Mouse (Mus musculus): ENCODE measurements at regions not wholly inside any gene's neighbourhood (a gene's known extent, or its start where the extent isn't known, plus 50 kb on each side); places are given as distances from the start of the nearest gene placed in this dataset.

GRCm38 (mm10) chr3:58226447-58227321 lies 187.8 kb upstream of the Tsc22d2 start:
- ATAC-seq (replicated peaks; ENCODE audit: low FRiP score, low TSS enrichment, low read depth) (no peak), DNase-seq (ENCODE audit: low spot score) (no peak)
- H3K4me3 ChIP-seq (ENCODE audit: low read depth, low read length): no peak overlapping the region
- no peak overlapping the region for H3K4me2 ChIP-seq (ENCODE audit: low read length)
- 87% methylated on average over 7 of the region's 7 CpGs for WGBS
- H3K4me1 ChIP-seq (replicated peaks; ENCODE audit: control insufficient read depth, insufficient read depth, low read length): no peaks in the 10 kb centered on the region
- H3K9ac ChIP-seq (ENCODE audit: low read length): no peak overlapping the region
- H3K9me3 ChIP-seq (ENCODE audit: control insufficient read depth, low read length): no peaks in the 10 kb centered on the region
- H3K27ac ChIP-seq (ENCODE audit: low read depth): no peak overlapping the region
- H3K27me3 ChIP-seq (replicated peaks; ENCODE audit: control insufficient read depth, insufficient read depth, low read length): no peaks in the 10 kb centered on the region
- H3K36me3 ChIP-seq (ENCODE audit: control insufficient read depth, insufficient read depth, low read length): no peaks in the 10 kb centered on the region

DNA sequence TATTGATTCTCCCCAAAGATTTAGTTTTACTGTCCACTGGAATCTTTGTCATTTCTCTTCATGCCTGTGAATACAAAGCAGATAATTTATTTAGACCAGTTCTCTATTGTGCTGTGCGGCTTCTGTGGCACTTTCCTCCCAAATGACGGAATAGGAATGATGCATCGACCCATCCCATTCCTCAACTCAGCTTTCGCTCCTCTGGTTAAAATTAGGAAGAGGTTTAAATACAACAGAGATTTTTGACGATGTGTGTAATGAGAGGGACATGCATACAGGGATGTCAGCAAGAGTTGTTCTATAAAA lies 187.2 kb upstream of the Tsc22d2 start:
- DNase-seq (ENCODE audit: low spot score): no peak
- ATAC-seq (replicated peaks; ENCODE audit: low FRiP score, low TSS enrichment, low read depth): no peak
- no peaks in the 10 kb centered on the region for H3K36me3 ChIP-seq (ENCODE audit: control insufficient read depth, insufficient read depth, low read length)
- no peaks in the 10 kb centered on the region for H3K27me3 ChIP-seq (replicated peaks; ENCODE audit: control insufficient read depth, insufficient read depth, low read length)
- WGBS: 89% methylated on average over 5 of the region's 5 CpGs
- no peak overlapping the region for H3K4me3 ChIP-seq (ENCODE audit: low read depth, low read length)
- no peak overlapping the region for H3K27ac ChIP-seq (ENCODE audit: low read depth)
- no peaks in the 10 kb centered on the region for H3K4me1 ChIP-seq (replicated peaks; ENCODE audit: control insufficient read depth, insufficient read depth, low read length)
- no peak overlapping the region for H3K9ac ChIP-seq (ENCODE audit: low read length)
- no peaks in the 10 kb centered on the region for H3K9me3 ChIP-seq (ENCODE audit: control insufficient read depth, low read length)
- H3K4me2 ChIP-seq (ENCODE audit: low read length): no peak overlapping the region

DNA sequence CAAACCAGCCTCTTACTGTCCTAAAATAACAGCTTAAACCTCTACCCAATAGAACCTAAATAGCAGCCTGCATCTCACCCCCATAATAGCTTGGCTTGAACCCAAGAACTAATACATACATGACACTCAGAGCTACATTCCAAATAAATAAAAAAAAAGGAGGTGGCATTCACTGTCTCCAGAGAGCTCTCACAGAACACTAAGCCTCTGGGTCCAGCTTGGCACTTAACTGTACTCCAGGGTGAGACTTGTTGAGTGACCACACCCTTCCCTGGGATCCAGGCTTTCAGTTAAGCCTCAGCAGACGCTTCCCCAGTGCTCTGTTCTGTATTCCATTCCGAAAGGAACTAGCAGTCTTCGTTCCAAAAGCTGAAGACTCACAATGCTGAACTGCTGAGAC lies 186.3 kb upstream of the Tsc22d2 start:
- Histone ChIP-seq H3K36me3 (ENCODE audit: control insufficient read depth, insufficient read depth, low read length) (no peaks in the 10 kb centered on the region), H3K27ac (ENCODE audit: low read depth) (no peak overlapping the region), H3K4me2 (ENCODE audit: low read length) (no peak overlapping the region), H3K4me1 (replicated peaks; ENCODE audit: control insufficient read depth, insufficient read depth, low read length) (no peaks in the 10 kb centered on the region), H3K4me3 (ENCODE audit: low read depth, low read length) (no peak overlapping the region), H3K27me3 (replicated peaks; ENCODE audit: control insufficient read depth, insufficient read depth, low read length) (no peaks in the 10 kb centered on the region), H3K9me3 (ENCODE audit: control insufficient read depth, low read length) (no peaks in the 10 kb centered on the region), H3K9ac (ENCODE audit: low read length) (no peak overlapping the region)
- ATAC-seq (replicated peaks; ENCODE audit: low FRiP score, low TSS enrichment, low read depth) (no peak), DNase-seq (ENCODE audit: low spot score) (no peak)
- 71% methylated on average over 3 of the region's 3 CpGs for WGBS

DNA sequence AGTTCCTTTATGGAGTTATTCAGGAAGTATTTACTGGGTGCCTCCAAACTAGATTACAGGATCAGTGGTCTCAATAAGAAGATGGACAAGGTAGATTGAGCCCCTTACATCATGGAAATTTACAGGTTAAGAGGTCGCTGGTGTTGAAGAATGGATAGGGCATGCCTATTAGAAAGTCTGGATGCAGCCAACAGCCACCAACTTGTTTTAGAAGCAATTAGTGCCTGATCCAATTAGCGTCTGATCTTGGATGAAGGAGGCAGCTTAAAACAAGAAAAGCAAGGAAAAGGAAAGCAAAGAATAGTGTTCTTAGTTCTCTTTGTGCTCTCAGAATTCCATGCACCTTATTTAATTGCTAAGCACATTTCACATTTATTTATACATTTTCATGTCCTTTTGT lies 182.8 kb upstream of the Tsc22d2 start:
- H3K36me3 ChIP-seq (ENCODE audit: control insufficient read depth, insufficient read depth, low read length): no peaks in the 10 kb centered on the region
- WGBS: 72% methylated on average over 2 of the region's 2 CpGs

GRCm38 (mm10) chr3:58233296-58233695 lies 181.2 kb upstream of the Tsc22d2 start:
- Histone ChIP-seq H3K9me3 (ENCODE audit: control insufficient read depth, low read length) (no peaks in the 10 kb centered on the region), H3K4me2 (ENCODE audit: low read length) (no peak overlapping the region), H3K27me3 (replicated peaks; ENCODE audit: control insufficient read depth, insufficient read depth, low read length) (no peaks in the 10 kb centered on the region), H3K4me3 (ENCODE audit: low read depth, low read length) (no peak overlapping the region), H3K36me3 (ENCODE audit: control insufficient read depth, insufficient read depth, low read length) (no peaks in the 10 kb centered on the region), H3K9ac (ENCODE audit: low read length) (no peak overlapping the region), H3K4me1 (replicated peaks; ENCODE audit: control insufficient read depth, insufficient read depth, low read length) (no peaks in the 10 kb centered on the region), H3K27ac (ENCODE audit: low read depth) (no peak overlapping the region)
- ATAC-seq (replicated peaks; ENCODE audit: low FRiP score, low TSS enrichment, low read depth) (no peak), DNase-seq (ENCODE audit: low spot score) (no peak)
- WGBS: 77% methylated on average over 2 of the region's 2 CpGs

More for the DNA sequence above, 182.8 kb upstream of the Tsc22d2 start:
- ATAC-seq (replicated peaks; ENCODE audit: low FRiP score, low TSS enrichment, low read depth) (no peak), DNase-seq (ENCODE audit: low spot score) (no peak)
- Histone ChIP-seq H3K4me3 (ENCODE audit: low read depth, low read length) (no peak overlapping the region), H3K9me3 (ENCODE audit: control insufficient read depth, low read length) (no peaks in the 10 kb centered on the region), H3K4me1 (replicated peaks; ENCODE audit: control insufficient read depth, insufficient read depth, low read length) (no peaks in the 10 kb centered on the region), H3K27ac (ENCODE audit: low read depth) (no peak overlapping the region), H3K27me3 (replicated peaks; ENCODE audit: control insufficient read depth, insufficient read depth, low read length) (no peaks in the 10 kb centered on the region), H3K4me2 (ENCODE audit: low read length) (no peak overlapping the region), H3K9ac (ENCODE audit: low read length) (no peak overlapping the region)

GRCm38 (mm10) chr3:58234846-58235630 lies 179.5 kb upstream of the Tsc22d2 start:
- DNase-seq (ENCODE audit: low spot score): no peak
- no peak overlapping the region for H3K4me2 ChIP-seq (ENCODE audit: low read length)
- ATAC-seq (replicated peaks; ENCODE audit: low FRiP score, low TSS enrichment, low read depth): 0 out of 2 replicates have a peak, but pooled peaks have one; percentile 62
- H3K27ac ChIP-seq (ENCODE audit: low read depth): no peak overlapping the region
- 69% methylated on average over 6 of the region's 6 CpGs for WGBS
- H3K4me3 ChIP-seq (ENCODE audit: low read depth, low read length): no peak overlapping the region
- no peaks in the 10 kb centered on the region for H3K27me3 ChIP-seq (replicated peaks; ENCODE audit: control insufficient read depth, insufficient read depth, low read length)
- H3K36me3 ChIP-seq (ENCODE audit: control insufficient read depth, insufficient read depth, low read length): no peaks in the 10 kb centered on the region
- no peaks in the 10 kb centered on the region; the same call in 1 of the 2 replicates for H3K9me3 ChIP-seq (ENCODE audit: control insufficient read depth, low read length)
- no peak overlapping the region for H3K9ac ChIP-seq (ENCODE audit: low read length)
- H3K4me1 ChIP-seq (replicated peaks; ENCODE audit: control insufficient read depth, insufficient read depth, low read length): no peaks in the 10 kb centered on the region

DNA sequence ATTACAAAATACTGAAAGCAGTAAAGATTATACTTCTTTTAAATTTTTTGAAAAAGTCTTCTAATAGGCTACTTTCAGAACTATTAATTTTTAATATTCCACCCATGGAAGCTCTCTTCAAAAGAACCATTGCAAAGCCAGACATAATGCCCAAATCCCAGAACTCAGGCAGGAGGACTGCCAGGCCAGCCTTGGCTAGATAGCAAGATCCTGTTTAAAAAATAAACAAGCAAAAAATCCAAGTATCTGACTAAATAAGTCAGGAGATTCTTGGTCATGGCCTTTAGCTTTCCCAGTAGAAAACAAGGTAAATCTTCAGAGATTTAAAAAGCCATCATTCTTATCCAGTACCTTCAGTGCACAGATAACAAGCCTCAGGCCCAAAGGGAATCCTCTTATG lies 176.4 kb upstream of the Tsc22d2 start:
- Histone ChIP-seq H3K27ac (ENCODE audit: low read depth) (no peak overlapping the region), H3K4me3 (ENCODE audit: low read depth, low read length) (no peak overlapping the region), H3K4me1 (replicated peaks; ENCODE audit: control insufficient read depth, insufficient read depth, low read length) (no peaks in the 10 kb centered on the region), H3K27me3 (replicated peaks; ENCODE audit: control insufficient read depth, insufficient read depth, low read length) (no peaks in the 10 kb centered on the region), H3K9ac (ENCODE audit: low read length) (no peak overlapping the region), H3K36me3 (ENCODE audit: control insufficient read depth, insufficient read depth, low read length) (no peaks in the 10 kb centered on the region), H3K9me3 (ENCODE audit: control insufficient read depth, low read length) (no peaks in the 10 kb centered on the region; the same call in 1 of the 2 replicates), H3K4me2 (ENCODE audit: low read length) (no peak overlapping the region)
- no peak for DNase-seq (ENCODE audit: low spot score)
- no peak for ATAC-seq (replicated peaks; ENCODE audit: low FRiP score, low TSS enrichment, low read depth)

DNA sequence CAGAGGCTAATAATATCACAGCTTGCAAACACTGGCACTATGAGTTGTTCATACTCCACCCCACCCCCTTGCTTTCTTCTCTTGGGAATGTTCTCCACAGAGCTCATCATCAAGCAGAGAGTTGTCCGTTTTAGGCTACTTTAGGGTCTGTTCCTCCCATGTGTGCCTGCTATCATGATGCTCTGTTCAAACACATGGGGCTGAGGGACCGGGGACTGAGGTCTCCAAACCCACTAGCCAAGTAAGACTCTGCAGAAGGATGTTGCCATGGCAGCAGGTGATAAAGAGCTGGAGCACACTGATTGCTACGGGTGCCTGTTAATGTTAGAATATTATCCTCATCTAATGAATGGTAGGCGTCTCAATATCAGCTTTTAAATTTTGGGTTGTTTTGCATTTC lies 173.7 kb upstream of the Tsc22d2 start:
- Histone ChIP-seq H3K9ac (ENCODE audit: low read length) (no peak overlapping the region), H3K4me3 (ENCODE audit: low read depth, low read length) (no peak overlapping the region), H3K4me2 (ENCODE audit: low read length) (no peak overlapping the region), H3K4me1 (replicated peaks; ENCODE audit: control insufficient read depth, insufficient read depth, low read length) (no peaks in the 10 kb centered on the region), H3K27me3 (replicated peaks; ENCODE audit: control insufficient read depth, insufficient read depth, low read length) (no peaks in the 10 kb centered on the region), H3K27ac (ENCODE audit: low read depth) (no peak overlapping the region), H3K36me3 (ENCODE audit: control insufficient read depth, insufficient read depth, low read length) (no peaks in the 10 kb centered on the region), H3K9me3 (ENCODE audit: control insufficient read depth, low read length) (no peaks in the 10 kb centered on the region; the same call in 1 of the 2 replicates)
- no peak for DNase-seq (ENCODE audit: low spot score)
- no peak for ATAC-seq (replicated peaks; ENCODE audit: low FRiP score, low TSS enrichment, low read depth)
- 70% methylated on average over 4 of the region's 4 CpGs for WGBS

Measured in intestine, embryonic 14.5 days (tissue).